Mouse (Mus musculus): ENCODE data around the gene Snn. TPM values are rescaled to one million over a fixed set of nuclear protein-coding genes. Genes with fewer than 3 reads are reported as not detected.

Snn gene
- total and polyA plus RNA-seq, 3 experiments: 22.6 to 32.3 (median 23.9) TPM

- WGBS: 9% methylated on average over 4 of the region's 4 CpGs
- Histone ChIP-seq H3K4me3 (no peak overlapping the region), H3K4me1 (ENCODE audit: control insufficient read depth, insufficient read depth, low read length) (peaks cover 23% of the 10 kb centered on the region), H3K79me2 (replicated peaks; ENCODE audit: control insufficient read depth, insufficient read depth, low read length) (no peaks in the 10 kb centered on the region; the same call in 1 of the 2 replicates), H3K36me3 (ENCODE audit: control insufficient read depth, insufficient read depth, low read length) (peaks cover 35% of the 10 kb centered on the region), H3K27ac (peak overlapping the region; percentile 44), H3K9ac (ENCODE audit: low read depth, low read length) (no peak overlapping the region), H3K27me3 (ENCODE audit: control insufficient read depth, insufficient read depth, low read length) (no peaks in the 10 kb centered on the region)
- TF ChIP-seq EP300 (IDR thresholded peaks at IDR 0.05; ENCODE audit: insufficient read depth, low read depth, low read length) (0 out of 2 replicates have a peak, but pooled peaks have one; percentile 12), CTCF (IDR thresholded peaks at IDR 0.05) (no peak)
- intact Hi-C loops (cut with DNase I): loop anchor here (2.0 to 5.0 kb wide), 2 partner anchors 23 to 55 kb away; no protein-coding TSS in a partner anchor
- no peak for DNase-seq
These were observed 31.3 kb downstream of the Snn start for GRCm38 (mm10) chr16:11092061-11092460.

GRCm38 (mm10) chr16:11092523-11092922, 31.8 kb downstream of the Snn start:
- Histone ChIP-seq H3K36me3 (ENCODE audit: control insufficient read depth, insufficient read depth, low read length) (peaks cover 33% of the 10 kb centered on the region), H3K9ac (ENCODE audit: low read depth, low read length) (no peak overlapping the region), H3K27ac (peak overlapping the region; percentile 44)

GRCm38 (mm10) chr16:11093717-11094386, 33.1 kb downstream of the Snn start:
- H3K36me3 ChIP-seq (ENCODE audit: control insufficient read depth, insufficient read depth, low read length): peaks cover 37% of the 10 kb centered on the region
- H3K4me3 ChIP-seq: no peak overlapping the region
- H3K9ac ChIP-seq (ENCODE audit: low read depth, low read length): no peak overlapping the region
- no peak for DNase-seq
- H3K27ac ChIP-seq: no peak overlapping the region; the same call in 1 of the 2 replicates
- intact Hi-C loops (cut with DNase I): loop anchor here (2.0 to 5.0 kb wide), 2 partner anchors 25 to 57 kb away; no protein-coding TSS in a partner anchor
- no peaks in the 10 kb centered on the region; the same call in 1 of the 2 replicates for H3K79me2 ChIP-seq (replicated peaks; ENCODE audit: control insufficient read depth, insufficient read depth, low read length)
- H3K27me3 ChIP-seq (ENCODE audit: control insufficient read depth, insufficient read depth, low read length): no peaks in the 10 kb centered on the region
- no peak for TF ChIP-seq POLR2A (IDR thresholded peaks at IDR 0.05; ENCODE audit: insufficient read depth, low read depth, low read length)
- WGBS: 77% methylated on average over 13 of the region's 13 CpGs
- H3K4me1 ChIP-seq (ENCODE audit: control insufficient read depth, insufficient read depth, low read length): peaks cover 25% of the 10 kb centered on the region

More at GRCm38 (mm10) chr16:11092523-11092922, 31.8 kb downstream of the Snn start:
- 7% methylated on average over 3 of the region's 3 CpGs for WGBS
- Histone ChIP-seq H3K79me2 (replicated peaks; ENCODE audit: control insufficient read depth, insufficient read depth, low read length) (no peaks in the 10 kb centered on the region; the same call in 1 of the 2 replicates), H3K4me3 (no peak overlapping the region), H3K4me1 (ENCODE audit: control insufficient read depth, insufficient read depth, low read length) (peaks cover 23% of the 10 kb centered on the region), H3K27me3 (ENCODE audit: control insufficient read depth, insufficient read depth, low read length) (no peaks in the 10 kb centered on the region)
- no peak for TF ChIP-seq CTCF (IDR thresholded peaks at IDR 0.05)
- no peak for TF ChIP-seq POLR2A (IDR thresholded peaks at IDR 0.05; ENCODE audit: insufficient read depth, low read depth, low read length)
- no peak for TF ChIP-seq EP300 (IDR thresholded peaks at IDR 0.05; ENCODE audit: insufficient read depth, low read depth, low read length)
- intact Hi-C loops (cut with DNase I): loop anchor here (2.0 to 5.0 kb wide), 2 partner anchors 24 to 55 kb away; no protein-coding TSS in a partner anchor
- DNase-seq: no peak

GRCm38 (mm10) chr16:11097301-11097700, 36.6 kb downstream of the Snn start:
- no peak overlapping the region for H3K9ac ChIP-seq (ENCODE audit: low read depth, low read length)
- intact Hi-C loops (cut with DNase I): no loop called here
- no peak overlapping the region for H3K4me3 ChIP-seq
- TF ChIP-seq POLR2A (IDR thresholded peaks at IDR 0.05; ENCODE audit: insufficient read depth, low read depth, low read length) (no peak), EP300 (IDR thresholded peaks at IDR 0.05; ENCODE audit: insufficient read depth, low read depth, low read length) (no peak), CTCF (IDR thresholded peaks at IDR 0.05) (no peak)
- no peaks in the 10 kb centered on the region for H3K27me3 ChIP-seq (ENCODE audit: control insufficient read depth, insufficient read depth, low read length)
- WGBS: 89% methylated on average over 3 of the region's 3 CpGs
- no peak overlapping the region for H3K27ac ChIP-seq
- DNase-seq: no peak
- H3K79me2 ChIP-seq (replicated peaks; ENCODE audit: control insufficient read depth, insufficient read depth, low read length): no peaks in the 10 kb centered on the region; the same call in none of the 2 replicates
- peaks cover 19% of the 10 kb centered on the region for H3K36me3 ChIP-seq (ENCODE audit: control insufficient read depth, insufficient read depth, low read length)
- H3K4me1 ChIP-seq (ENCODE audit: control insufficient read depth, insufficient read depth, low read length): peaks cover 12% of the 10 kb centered on the region

GRCm38 (mm10) chr16:11104905-11105304, 44.2 kb downstream of the Snn start:
- Histone ChIP-seq H3K4me3 (no peak overlapping the region), H3K9ac (ENCODE audit: low read depth, low read length) (no peak overlapping the region), H3K4me1 (ENCODE audit: control insufficient read depth, insufficient read depth, low read length) (peaks cover 1% of the 10 kb centered on the region; the same call in 1 of the 2 replicates), H3K27ac (no peak overlapping the region), H3K27me3 (ENCODE audit: control insufficient read depth, insufficient read depth, low read length) (no peaks in the 10 kb centered on the region; the same call in 1 of the 2 replicates), H3K36me3 (ENCODE audit: control insufficient read depth, insufficient read depth, low read length) (no peaks in the 10 kb centered on the region; the same call in 1 of the 2 replicates), H3K79me2 (replicated peaks; ENCODE audit: control insufficient read depth, insufficient read depth, low read length) (peaks cover 2% of the 10 kb centered on the region; the same call in 1 of the 2 replicates)
- no peak for DNase-seq
- intact Hi-C loops (cut with DNase I): no loop called here
- WGBS: 89% methylated on average over 1 of the region's 1 CpGs
- no peak for TF ChIP-seq EP300 (IDR thresholded peaks at IDR 0.05; ENCODE audit: insufficient read depth, low read depth, low read length)
- no peak for TF ChIP-seq CTCF (IDR thresholded peaks at IDR 0.05)
- no peak for TF ChIP-seq POLR2A (IDR thresholded peaks at IDR 0.05; ENCODE audit: insufficient read depth, low read depth, low read length)

- 66% methylated on average over 4 of the region's 4 CpGs for WGBS
- no peak overlapping the region for H3K4me3 ChIP-seq
- DNase-seq: no peak
- no peaks in the 10 kb centered on the region; the same call in 1 of the 2 replicates for H3K27me3 ChIP-seq (ENCODE audit: control insufficient read depth, insufficient read depth, low read length)
- H3K27ac ChIP-seq: no peak overlapping the region
- no peaks in the 10 kb centered on the region for H3K36me3 ChIP-seq (ENCODE audit: control insufficient read depth, insufficient read depth, low read length)
- H3K4me1 ChIP-seq (ENCODE audit: control insufficient read depth, insufficient read depth, low read length): peaks cover 1% of the 10 kb centered on the region; the same call in 1 of the 2 replicates
- intact Hi-C loops (cut with DNase I): loop anchor here (1.0 kb wide), 2 partner anchors 73 to 236 kb away; no protein-coding TSS in a partner anchor
- no peak overlapping the region for H3K9ac ChIP-seq (ENCODE audit: low read depth, low read length)
- peaks cover 2% of the 10 kb centered on the region; the same call in 1 of the 2 replicates for H3K79me2 ChIP-seq (replicated peaks; ENCODE audit: control insufficient read depth, insufficient read depth, low read length)
- TF ChIP-seq POLR2A (IDR thresholded peaks at IDR 0.05; ENCODE audit: insufficient read depth, low read depth, low read length) (no peak), CTCF (IDR thresholded peaks at IDR 0.05) (peak; percentile 82)
These were observed 48.5 kb downstream of the Snn start for GRCm38 (mm10) chr16:11109198-11109740.
